Mouse (Mus musculus) hindbrain, embryonic 10.5 days (tissue): ENCODE measurements around the gene Urb1. TPM values are rescaled to one million over a fixed set of nuclear protein-coding genes. Genes with fewer than 3 reads are reported as not detected.

ENCODE experiments used
- DNase-seq: peaks from one replicate; pipeline ENCODE4 v3.0.0-alpha.2; 2017; ENCODE audit warnings: low spot score
- H3K27ac ChIP-seq: fragments of 300-500 bp; sonication (generic); 2 replicates; pipeline ENCODE4 v1.5.1; 2016; ENCODE audit warnings: mild to moderate bottlenecking, moderate library complexity
- H3K27me3 ChIP-seq: fragments of 300-500 bp; sonication (generic); 2 replicates; pipeline ENCODE4 v1.6.1; 2016; ENCODE audit warnings: mild to moderate bottlenecking; ENCODE audit not compliant: poor library complexity, insufficient read depth, severe bottlenecking
- H3K36me3 ChIP-seq: fragments of 300-500 bp; sonication (generic); 2 replicates; pipeline ENCODE4 v1.6.1; 2016; ENCODE audit warnings: mild to moderate bottlenecking, moderate library complexity
- H3K4me1 ChIP-seq: fragments of 300-500 bp; sonication (generic); replicated peaks from 2 replicates; pipeline ENCODE4 v1.6.1; 2016; ENCODE audit warnings: mild to moderate bottlenecking
- H3K4me3 ChIP-seq: fragments of 300-500 bp; sonication (generic); 2 replicates; pipeline ENCODE4 v1.5.1; 2016; ENCODE audit warnings: mild to moderate bottlenecking, moderate library complexity
- H3K9me3 ChIP-seq: fragments of 300-500 bp; sonication (generic); 2 replicates; pipeline ENCODE4 v1.6.1; 2016; ENCODE audit warnings: mild to moderate bottlenecking, moderate library complexity
- WGBS: fragments of 180-500 bp; shearing (Covaris S2); methylation state at CpG from one replicate; pipeline ENCODE4 v1.1.7; 2016; 5-methylcytosine and 5-hydroxymethylcytosine counted together
- polyA plus RNA-seq: library from polyadenylated mRNA; unstranded; fragments of >200 nt; fragmentation: Nextera tagmentation; extraction: Ambion mirVana; gene quantifications from 2 replicates; pipeline ENCODE4 v1.2.1, GENCODE M21; 2016

Urb1 gene
- polyA plus RNA-seq, 1 experiment from 2014 or later: 10.2 TPM

GRCm38 (mm10) chr16:90820326-90820725 lies 10.1 kb upstream of the Urb1 start:
- no peak overlapping the region for H3K27ac ChIP-seq
- H3K4me1 ChIP-seq: no peaks in the 10 kb centered on the region
- H3K36me3 ChIP-seq: no peaks in the 10 kb centered on the region
- whole genome bisulfite sequencing: 87% methylated on average over 6 of the region's 6 CpGs
- H3K4me3 ChIP-seq: no peak overlapping the region
- no peaks in the 10 kb centered on the region for H3K9me3 ChIP-seq
- DNase-seq: no peak
- H3K27me3 ChIP-seq: 0 out of 2 replicates have a peak, but pooled peaks cover 6% of the 10 kb centered on the region

- Histone ChIP-seq H3K4me3 (no peak overlapping the region), H3K9me3 (no peaks in the 10 kb centered on the region), H3K27ac (no peak overlapping the region), H3K36me3 (0 out of 2 replicates have a peak, but pooled peaks cover 3% of the 10 kb centered on the region), H3K4me1 (peaks cover 21% of the 10 kb centered on the region), H3K27me3 (0 out of 2 replicates have a peak, but pooled peaks cover 2% of the 10 kb centered on the region)
- 89% methylated on average over 5 of the region's 5 CpGs for WGBS
- no peak for DNase-seq
Measured at GRCm38 (mm10) chr16:90812086-90812485, 1.9 kb upstream of the Urb1 start.

- DNase-seq: no peak
- Histone ChIP-seq H3K9me3 (no peaks in the 10 kb centered on the region), H3K4me3 (peak overlapping the region; percentile 83), H3K4me1 (peaks cover 21% of the 10 kb centered on the region), H3K36me3 (peaks cover 3% of the 10 kb centered on the region), H3K27ac (peak overlapping the region; percentile 81), H3K27me3 (0 out of 2 replicates have a peak, but pooled peaks cover 2% of the 10 kb centered on the region)
- 53% methylated on average over 11 of the region's 11 CpGs for WGBS
Measured at GRCm38 (mm10) chr16:90810716-90811256, 573 bp upstream of the Urb1 start.

- no peak for DNase-seq
- H3K9me3 ChIP-seq: no peaks in the 10 kb centered on the region
- no peaks in the 10 kb centered on the region for H3K27me3 ChIP-seq
- no peak overlapping the region for H3K4me3 ChIP-seq
- 94% methylated on average over 5 of the region's 5 CpGs for WGBS
- H3K36me3 ChIP-seq: peaks cover 59% of the 10 kb centered on the region
- H3K4me1 ChIP-seq: peaks cover 10% of the 10 kb centered on the region
- no peak overlapping the region for H3K27ac ChIP-seq
Measured at GRCm38 (mm10) chr16:90804466-90804865, 5.7 kb downstream of the Urb1 start.

- H3K27ac ChIP-seq: no peak overlapping the region
- H3K4me3 ChIP-seq: no peak overlapping the region
- H3K36me3 ChIP-seq: peaks cover 81% of the 10 kb centered on the region
- H3K4me1 ChIP-seq: no peaks in the 10 kb centered on the region
- H3K27me3 ChIP-seq: no peaks in the 10 kb centered on the region
- no peaks in the 10 kb centered on the region for H3K9me3 ChIP-seq
- DNase-seq: no peak
- 91% methylated on average over 3 of the region's 3 CpGs for WGBS
Measured at GRCm38 (mm10) chr16:90801928-90802327, 8.3 kb downstream of the Urb1 start.

GRCm38 (mm10) chr16:90801251-90801650 lies 9.0 kb downstream of the Urb1 start:
- 97% methylated on average over 5 of the region's 5 CpGs for WGBS
- no peaks in the 10 kb centered on the region for H3K27me3 ChIP-seq
- no peaks in the 10 kb centered on the region for H3K4me1 ChIP-seq
- no peaks in the 10 kb centered on the region for H3K9me3 ChIP-seq
- DNase-seq: no peak
- H3K27ac ChIP-seq: no peak overlapping the region
- no peak overlapping the region for H3K4me3 ChIP-seq
- peaks cover 88% of the 10 kb centered on the region for H3K36me3 ChIP-seq

GRCm38 (mm10) chr16:90799840-90800239 lies 10.4 kb downstream of the Urb1 start:
- peaks cover 92% of the 10 kb centered on the region for H3K36me3 ChIP-seq
- WGBS: 90% methylated on average over 10 of the region's 10 CpGs
- no peak overlapping the region for H3K27ac ChIP-seq
- no peaks in the 10 kb centered on the region for H3K9me3 ChIP-seq
- DNase-seq: no peak
- no peaks in the 10 kb centered on the region for H3K4me1 ChIP-seq
- no peak overlapping the region for H3K4me3 ChIP-seq
- no peaks in the 10 kb centered on the region for H3K27me3 ChIP-seq

- no peak overlapping the region for H3K4me3 ChIP-seq
- H3K4me1 ChIP-seq: no peaks in the 10 kb centered on the region
- H3K27ac ChIP-seq: no peak overlapping the region
- WGBS: 94% methylated on average over 5 of the region's 5 CpGs
- H3K9me3 ChIP-seq: no peaks in the 10 kb centered on the region
- H3K36me3 ChIP-seq: peaks cover 90% of the 10 kb centered on the region
- no peaks in the 10 kb centered on the region for H3K27me3 ChIP-seq
- no peak for DNase-seq
Measured at GRCm38 (mm10) chr16:90798848-90799247, 11.4 kb downstream of the Urb1 start.

- 91% methylated on average over 8 of the region's 8 CpGs for WGBS
- no peaks in the 10 kb centered on the region for H3K9me3 ChIP-seq
- no peak overlapping the region for H3K27ac ChIP-seq
- H3K4me3 ChIP-seq: no peak overlapping the region
- DNase-seq: no peak
- no peaks in the 10 kb centered on the region for H3K27me3 ChIP-seq
- H3K4me1 ChIP-seq: no peaks in the 10 kb centered on the region
- peaks cover 90% of the 10 kb centered on the region for H3K36me3 ChIP-seq
Measured at GRCm38 (mm10) chr16:90798446-90798845, 11.8 kb downstream of the Urb1 start.

- Histone ChIP-seq H3K4me1 (peaks cover 3% of the 10 kb centered on the region; the same call in 1 of the 2 replicates), H3K27me3 (no peaks in the 10 kb centered on the region), H3K9me3 (no peaks in the 10 kb centered on the region), H3K4me3 (no peak overlapping the region), H3K36me3 (peaks cover 97% of the 10 kb centered on the region), H3K27ac (no peak overlapping the region)
- no peak for DNase-seq
Measured at GRCm38 (mm10) chr16:90794708-90795107, 15.5 kb downstream of the Urb1 start.

- no peaks in the 10 kb centered on the region for H3K9me3 ChIP-seq
- DNase-seq: no peak
- H3K4me3 ChIP-seq: no peak overlapping the region
- peaks cover 3% of the 10 kb centered on the region; the same call in 1 of the 2 replicates for H3K4me1 ChIP-seq
- no peaks in the 10 kb centered on the region for H3K27me3 ChIP-seq
- WGBS: 84% methylated on average over 3 of the region's 3 CpGs
- peaks cover 98% of the 10 kb centered on the region for H3K36me3 ChIP-seq
- no peak overlapping the region for H3K27ac ChIP-seq
Measured at GRCm38 (mm10) chr16:90792500-90792899, 17.7 kb downstream of the Urb1 start.

- H3K36me3 ChIP-seq: peaks cover 98% of the 10 kb centered on the region
- 85% methylated on average over 5 of the region's 5 CpGs for WGBS
Measured at GRCm38 (mm10) chr16:90792066-90792465, 18.1 kb downstream of the Urb1 start.

GRCm38 (mm10) chr16:90790946-90791345 lies 19.3 kb downstream of the Urb1 start:
- WGBS: 91% methylated on average over 6 of the region's 6 CpGs
- Histone ChIP-seq H3K27me3 (no peaks in the 10 kb centered on the region), H3K36me3 (peaks cover 98% of the 10 kb centered on the region)

More at GRCm38 (mm10) chr16:90792066-90792465, 18.1 kb downstream of the Urb1 start:
- H3K27ac ChIP-seq: no peak overlapping the region
- no peaks in the 10 kb centered on the region for H3K27me3 ChIP-seq
- H3K4me1 ChIP-seq: peaks cover 3% of the 10 kb centered on the region; the same call in 1 of the 2 replicates
- no peaks in the 10 kb centered on the region for H3K9me3 ChIP-seq
- H3K4me3 ChIP-seq: no peak overlapping the region
- DNase-seq: no peak

GRCm38 (mm10) chr16:90788580-90788979 lies 21.6 kb downstream of the Urb1 start:
- WGBS: 89% methylated on average over 6 of the region's 6 CpGs

More at GRCm38 (mm10) chr16:90790946-90791345, 19.3 kb downstream of the Urb1 start:
- H3K4me1 ChIP-seq: peaks cover 3% of the 10 kb centered on the region; the same call in 1 of the 2 replicates
- no peak overlapping the region for H3K27ac ChIP-seq
- no peaks in the 10 kb centered on the region for H3K9me3 ChIP-seq
- DNase-seq: no peak
- no peak overlapping the region for H3K4me3 ChIP-seq

More at GRCm38 (mm10) chr16:90788580-90788979, 21.6 kb downstream of the Urb1 start:
- Histone ChIP-seq H3K36me3 (peaks cover 100% of the 10 kb centered on the region), H3K27me3 (no peaks in the 10 kb centered on the region), H3K4me3 (no peak overlapping the region), H3K9me3 (no peaks in the 10 kb centered on the region), H3K4me1 (peaks cover 3% of the 10 kb centered on the region; the same call in 1 of the 2 replicates), H3K27ac (no peak overlapping the region)
- DNase-seq: no peak
